Mouse (Mus musculus): ENCODE measurements around the gene Fxr1. TPM values are rescaled to one million over a fixed set of nuclear protein-coding genes. Genes with fewer than 3 reads are reported as not detected.
"Not testable (repeated sequence)": the region's sequence is repeated elsewhere in the genome, so short reads cannot be mapped to it uniquely, and the experiment has no call there.

Fxr1 gene
- 81.1 and 81.2 TPM in 2 replicates for polyA plus RNA-seq (2014; fragmentation: Nextera tagmentation; extraction: Ambion mirVana)

DNA sequence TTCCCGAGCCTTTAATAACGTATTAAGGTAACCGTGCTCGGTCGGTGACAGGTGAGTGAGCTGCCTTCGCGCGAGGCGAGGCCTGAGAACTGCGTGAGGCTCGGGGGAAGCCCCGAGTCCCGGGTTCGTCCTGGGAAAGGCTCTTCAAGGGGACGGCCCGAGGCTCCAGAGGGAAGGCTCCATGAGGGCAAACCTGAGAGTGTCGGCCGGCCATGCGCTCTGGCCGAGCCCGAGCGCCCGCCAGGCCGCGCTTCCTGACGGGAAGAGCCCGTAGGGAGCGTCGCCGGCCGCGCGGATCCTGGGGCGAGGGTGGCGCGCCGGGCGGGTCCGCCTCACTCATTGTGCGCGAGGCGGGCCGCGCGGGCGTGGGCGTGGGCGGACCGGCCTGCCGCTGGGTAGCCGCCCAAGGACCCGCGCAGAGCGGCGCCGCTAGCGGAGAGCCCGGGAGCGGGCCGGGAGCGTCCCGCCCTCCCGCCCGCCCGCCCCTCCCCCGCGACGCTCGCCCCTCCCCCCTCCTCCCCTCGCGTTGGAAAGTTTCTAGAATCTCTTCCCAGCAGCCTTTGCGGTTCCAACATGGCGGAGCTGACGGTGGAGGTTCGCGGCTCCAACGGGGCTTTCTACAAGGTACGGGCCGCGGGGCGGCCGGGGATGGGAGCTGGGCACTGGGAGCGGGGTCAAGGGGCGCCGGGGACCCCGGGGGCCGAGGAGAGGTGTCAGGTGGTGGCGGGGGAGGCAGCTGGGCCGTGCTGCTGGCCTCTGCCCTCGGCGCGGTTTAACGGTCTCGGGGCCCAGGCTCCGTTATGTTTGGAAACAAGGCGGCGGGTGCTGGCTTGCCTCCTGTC is at the start of gene Fxr1:
Gene Fxr1 (plus strand): TSS at position 404 of the 842 bp plus-strand sequence.
- Histone ChIP-seq H3K9ac (ENCODE audit: low read length) (peak within 1 kb of the TSS; percentile 99), H3K27me3 (ENCODE audit: control insufficient read depth, insufficient read depth, low read length) (no peaks in the 10 kb centered on the region), H3K4me2 (ENCODE audit: low read depth) (peak within 1 kb of the TSS; percentile 55), H3K4me3 (ENCODE audit: low read depth, low read length) (peak within 1 kb of the TSS; percentile 97), H3K36me3 (ENCODE audit: control insufficient read depth, insufficient read depth, low read length) (no peaks in the 10 kb centered on the region), H3K9me3 (ENCODE audit: control insufficient read depth, low read length) (no peaks in the 10 kb centered on the region), H3K4me1 (ENCODE audit: control insufficient read depth, insufficient read depth, low read length) (no peaks in the 10 kb centered on the region; the same call in 1 of the 2 replicates), H3K27ac (ENCODE audit: low read depth, low read length) (peak within 1 kb of the TSS; percentile 94)
- ATAC-seq (ENCODE audit: insufficient read depth, low FRiP score, low TSS enrichment) (peak; percentile 93), DNase-seq (ENCODE audit: low spot score) (peak; percentile 84)
- WGBS = under 1% methylated on average over 65 of the region's 97 CpGs

DNA sequence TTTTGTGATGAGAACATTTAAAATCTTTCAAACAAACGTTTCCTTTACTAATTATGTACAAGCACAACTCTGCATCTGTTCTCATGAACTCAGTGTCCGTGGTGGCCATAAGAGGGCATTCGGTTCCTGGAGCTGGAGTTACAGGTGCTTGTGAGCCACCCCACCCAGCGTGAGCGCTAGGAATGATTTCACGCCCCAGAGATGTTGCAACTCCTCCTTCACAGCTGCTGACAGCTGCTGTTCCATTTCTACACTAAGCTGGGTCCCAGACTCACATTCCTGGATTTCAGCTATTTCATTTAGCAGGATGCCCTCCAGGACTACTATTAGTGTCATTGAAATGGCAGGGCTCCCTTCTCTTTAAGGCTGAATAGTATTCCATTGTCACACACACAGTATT is 40.3 kb upstream of the Fxr1 start:
- ATAC-seq (ENCODE audit: insufficient read depth, low FRiP score, low TSS enrichment) (no peak), DNase-seq (ENCODE audit: low spot score) (no peak)
- Histone ChIP-seq H3K9me3 (ENCODE audit: control insufficient read depth, low read length) (no peaks in the 10 kb centered on the region), H3K4me3 (ENCODE audit: low read depth, low read length) (no peak overlapping the region), H3K27me3 (ENCODE audit: control insufficient read depth, insufficient read depth, low read length) (no peaks in the 10 kb centered on the region), H3K9ac (ENCODE audit: low read length) (no peak overlapping the region), H3K4me2 (ENCODE audit: low read depth) (no peak overlapping the region), H3K4me1 (ENCODE audit: control insufficient read depth, insufficient read depth, low read length) (no peaks in the 10 kb centered on the region), H3K36me3 (ENCODE audit: control insufficient read depth, insufficient read depth, low read length) (no peaks in the 10 kb centered on the region), H3K27ac (ENCODE audit: low read depth, low read length) (no peak overlapping the region)
- WGBS = 69% methylated on average over 6 of the region's 6 CpGs

DNA sequence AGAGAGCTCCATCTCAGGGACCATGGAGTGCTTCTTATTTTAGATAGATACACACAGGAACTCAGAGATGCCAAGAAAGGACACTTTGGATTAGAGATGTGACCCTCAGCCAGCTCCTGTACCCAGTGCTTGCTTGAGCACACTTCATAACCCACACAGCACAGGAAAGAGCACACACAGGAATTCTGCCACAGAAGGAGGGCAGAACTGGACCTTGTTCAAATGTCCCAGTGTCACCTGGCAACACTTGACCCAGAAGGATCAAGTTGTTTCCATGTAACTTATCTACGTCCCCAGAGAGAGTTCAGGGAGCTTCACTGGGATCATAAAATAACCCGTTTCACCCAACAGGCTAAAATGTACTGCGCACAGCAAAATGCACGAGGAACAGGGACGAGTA is 37.0 kb upstream of the Fxr1 start:
- ATAC-seq (ENCODE audit: insufficient read depth, low FRiP score, low TSS enrichment) = no peak
- Histone ChIP-seq H3K4me1 (ENCODE audit: control insufficient read depth, insufficient read depth, low read length) (no peaks in the 10 kb centered on the region), H3K4me3 (ENCODE audit: low read depth, low read length) (no peak overlapping the region), H3K27me3 (ENCODE audit: control insufficient read depth, insufficient read depth, low read length) (no peaks in the 10 kb centered on the region), H3K9ac (ENCODE audit: low read length) (no peak overlapping the region), H3K36me3 (ENCODE audit: control insufficient read depth, insufficient read depth, low read length) (no peaks in the 10 kb centered on the region), H3K9me3 (ENCODE audit: control insufficient read depth, low read length) (no peaks in the 10 kb centered on the region), H3K27ac (ENCODE audit: low read depth, low read length) (no peak overlapping the region), H3K4me2 (ENCODE audit: low read depth) (no peak overlapping the region)
- 90% methylated on average over 5 of the region's 5 CpGs for WGBS
- no peak for DNase-seq (ENCODE audit: low spot score)

DNA sequence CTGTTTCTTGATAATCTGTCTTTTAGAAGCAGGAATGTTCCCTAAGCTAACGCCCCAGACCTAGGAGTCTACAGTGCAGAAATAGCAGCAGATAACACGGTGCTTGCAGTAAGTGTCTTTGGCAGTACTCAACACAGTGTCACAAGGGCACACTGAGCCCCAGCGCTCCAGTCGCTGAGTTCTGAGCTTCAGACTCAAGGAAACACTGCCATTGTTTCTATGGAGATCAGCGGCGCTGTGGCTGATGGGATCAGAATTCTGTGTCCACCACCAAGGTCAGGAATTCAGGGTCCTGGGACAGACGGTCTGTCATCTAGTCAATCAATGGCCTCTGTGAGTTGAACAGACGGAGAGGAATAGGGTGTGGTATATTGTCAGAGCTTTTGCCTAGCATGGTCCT is 30.4 kb upstream of the Fxr1 start:
- Histone ChIP-seq H3K36me3 (ENCODE audit: control insufficient read depth, insufficient read depth, low read length) (no peaks in the 10 kb centered on the region), H3K4me3 (ENCODE audit: low read depth, low read length) (no peak overlapping the region), H3K27ac (ENCODE audit: low read depth, low read length) (no peak overlapping the region), H3K4me2 (ENCODE audit: low read depth) (no peak overlapping the region), H3K9me3 (ENCODE audit: control insufficient read depth, low read length) (no peaks in the 10 kb centered on the region), H3K4me1 (ENCODE audit: control insufficient read depth, insufficient read depth, low read length) (no peaks in the 10 kb centered on the region), H3K9ac (ENCODE audit: low read length) (no peak overlapping the region), H3K27me3 (ENCODE audit: control insufficient read depth, insufficient read depth, low read length) (no peaks in the 10 kb centered on the region)
- ATAC-seq (ENCODE audit: insufficient read depth, low FRiP score, low TSS enrichment) (no peak), DNase-seq (ENCODE audit: low spot score) (no peak)
- 78% methylated on average over 8 of the region's 8 CpGs for WGBS

DNA sequence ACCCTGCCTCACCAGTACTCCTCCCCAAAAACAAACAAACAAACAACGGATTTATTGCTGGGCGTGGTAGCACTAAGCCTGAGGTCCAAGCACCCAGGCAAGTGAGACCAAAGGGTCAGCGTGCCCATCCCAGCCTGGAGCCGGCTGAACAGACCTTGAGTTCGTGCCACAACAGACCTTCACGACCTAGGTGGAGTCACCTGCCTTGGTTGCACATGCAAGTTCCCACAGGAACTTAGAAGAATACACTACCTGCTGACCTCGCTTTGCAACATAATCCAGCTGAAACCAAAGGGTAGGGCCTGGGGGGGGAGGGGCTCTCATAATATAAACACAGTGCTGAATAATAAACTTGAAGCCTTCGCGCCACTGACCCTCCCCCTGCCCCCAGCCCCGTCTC is 29.3 kb upstream of the Fxr1 start:
- Histone ChIP-seq H3K4me1 (ENCODE audit: control insufficient read depth, insufficient read depth, low read length) (no peaks in the 10 kb centered on the region), H3K27ac (ENCODE audit: low read depth, low read length) (no peak overlapping the region), H3K4me3 (ENCODE audit: low read depth, low read length) (no peak overlapping the region), H3K9me3 (ENCODE audit: control insufficient read depth, low read length) (no peaks in the 10 kb centered on the region), H3K27me3 (ENCODE audit: control insufficient read depth, insufficient read depth, low read length) (no peaks in the 10 kb centered on the region), H3K4me2 (ENCODE audit: low read depth) (no peak overlapping the region), H3K9ac (ENCODE audit: low read length) (no peak overlapping the region), H3K36me3 (ENCODE audit: control insufficient read depth, insufficient read depth, low read length) (no peaks in the 10 kb centered on the region)
- 75% methylated on average over 10 of the region's 10 CpGs for WGBS
- DNase-seq (ENCODE audit: low spot score) (no peak), ATAC-seq (ENCODE audit: insufficient read depth, low FRiP score, low TSS enrichment) (no peak)

DNA sequence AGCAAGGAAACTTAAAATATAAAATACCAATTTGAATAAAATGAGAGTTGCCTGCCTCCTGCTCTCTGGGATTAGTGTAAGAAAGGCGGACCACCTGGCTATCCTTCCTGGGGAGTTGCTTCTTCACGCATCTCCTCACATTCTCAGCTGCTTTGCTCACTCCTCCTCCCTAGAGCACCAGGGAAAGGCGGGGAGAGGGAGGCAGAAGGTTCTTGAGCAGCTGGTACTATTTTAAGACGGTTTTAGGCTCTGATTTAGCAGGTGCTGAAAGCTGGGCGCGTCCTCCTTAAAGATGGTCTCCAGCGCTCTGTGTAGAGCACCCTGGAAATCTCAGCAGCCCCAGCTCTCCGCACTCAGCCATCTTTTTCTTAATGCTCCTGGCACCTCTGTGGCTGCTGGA is 28.8 kb upstream of the Fxr1 start:
- H3K4me3 ChIP-seq (ENCODE audit: low read depth, low read length) = no peak overlapping the region
- H3K9me3 ChIP-seq (ENCODE audit: control insufficient read depth, low read length) = no peaks in the 10 kb centered on the region
- DNase-seq (ENCODE audit: low spot score) (no peak), ATAC-seq (ENCODE audit: insufficient read depth, low FRiP score, low TSS enrichment) (no peak)
- H3K27me3 ChIP-seq (ENCODE audit: control insufficient read depth, insufficient read depth, low read length) = no peaks in the 10 kb centered on the region
- H3K27ac ChIP-seq (ENCODE audit: low read depth, low read length) = no peak overlapping the region
- H3K4me1 ChIP-seq (ENCODE audit: control insufficient read depth, insufficient read depth, low read length) = no peaks in the 10 kb centered on the region
- H3K36me3 ChIP-seq (ENCODE audit: control insufficient read depth, insufficient read depth, low read length) = no peaks in the 10 kb centered on the region
- H3K4me2 ChIP-seq (ENCODE audit: low read depth) = no peak overlapping the region
- WGBS = 79% methylated on average over 8 of the region's 8 CpGs
- no peak overlapping the region for H3K9ac ChIP-seq (ENCODE audit: low read length)

DNA sequence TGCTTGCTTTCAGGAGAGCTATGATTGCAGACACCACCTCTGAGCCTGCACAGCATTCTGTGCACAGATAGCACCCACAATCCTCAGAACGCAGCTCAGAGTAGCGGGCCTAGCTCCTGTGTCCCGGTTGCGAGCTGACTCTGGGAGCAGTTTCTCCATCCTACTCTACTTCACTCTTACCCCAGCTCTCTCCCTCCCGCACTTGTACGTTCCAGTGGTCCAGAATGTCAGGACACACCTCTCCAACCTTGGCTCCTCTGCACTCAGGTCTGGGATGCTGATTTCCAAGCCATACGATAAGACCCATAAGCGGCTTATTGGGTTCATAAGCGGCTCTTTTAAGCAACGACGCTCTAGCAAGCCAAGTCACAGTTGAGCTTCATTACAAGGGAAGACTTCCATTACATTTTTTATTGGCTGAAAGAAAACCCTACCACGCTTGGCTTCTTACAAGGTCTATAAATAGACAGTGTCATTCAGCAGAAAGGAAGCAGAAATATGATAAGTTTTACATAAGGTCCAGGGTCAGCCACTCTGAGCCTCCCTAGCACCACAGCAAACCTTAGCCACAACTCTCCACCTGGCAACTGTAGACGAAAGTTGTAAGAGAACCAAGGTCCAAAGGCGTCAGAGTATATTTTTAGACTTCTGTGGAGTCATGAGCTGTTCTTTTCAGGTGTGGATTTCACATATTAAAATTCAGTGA is 26.2 kb upstream of the Fxr1 start:
- H3K4me2 ChIP-seq (ENCODE audit: low read depth) = no peak overlapping the region
- H3K4me3 ChIP-seq (ENCODE audit: low read depth, low read length) = no peak overlapping the region
- DNase-seq (ENCODE audit: low spot score) (no peak), ATAC-seq (ENCODE audit: insufficient read depth, low FRiP score, low TSS enrichment) (no peak)
- H3K4me1 ChIP-seq (ENCODE audit: control insufficient read depth, insufficient read depth, low read length) = no peaks in the 10 kb centered on the region
- 89% methylated on average over 14 of the region's 14 CpGs for WGBS
- H3K27ac ChIP-seq (ENCODE audit: low read depth, low read length) = no peak overlapping the region
- no peak overlapping the region for H3K9ac ChIP-seq (ENCODE audit: low read length)
- no peaks in the 10 kb centered on the region for H3K36me3 ChIP-seq (ENCODE audit: control insufficient read depth, insufficient read depth, low read length)
- no peaks in the 10 kb centered on the region for H3K27me3 ChIP-seq (ENCODE audit: control insufficient read depth, insufficient read depth, low read length)
- H3K9me3 ChIP-seq (ENCODE audit: control insufficient read depth, low read length) = no peaks in the 10 kb centered on the region

DNA sequence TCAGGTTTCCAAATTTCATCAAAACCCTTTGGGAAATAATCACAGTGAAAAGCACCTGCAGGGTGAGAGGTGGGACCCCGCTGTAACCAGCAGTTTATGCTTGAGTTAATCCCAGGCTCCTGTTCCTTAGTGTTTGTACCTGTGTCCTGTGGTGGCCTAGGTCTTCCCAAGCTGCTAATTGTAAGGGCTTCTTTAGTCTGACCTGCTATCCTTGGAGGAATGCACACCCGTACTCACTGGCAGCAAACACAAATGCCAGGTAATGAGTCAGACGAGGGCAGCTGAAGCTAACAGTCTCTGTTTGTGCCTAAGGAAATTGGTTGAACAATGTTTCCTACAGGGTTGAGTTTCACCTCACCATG is 25.6 kb upstream of the Fxr1 start:
- 83% methylated on average over 3 of the region's 3 CpGs for WGBS
- H3K27ac ChIP-seq (ENCODE audit: low read depth, low read length) = no peak overlapping the region
- H3K36me3 ChIP-seq (ENCODE audit: control insufficient read depth, insufficient read depth, low read length) = no peaks in the 10 kb centered on the region
- no peaks in the 10 kb centered on the region for H3K9me3 ChIP-seq (ENCODE audit: control insufficient read depth, low read length)
- H3K4me3 ChIP-seq (ENCODE audit: low read depth, low read length) = no peak overlapping the region
- no peaks in the 10 kb centered on the region for H3K27me3 ChIP-seq (ENCODE audit: control insufficient read depth, insufficient read depth, low read length)
- no peak overlapping the region for H3K4me2 ChIP-seq (ENCODE audit: low read depth)
- ATAC-seq (ENCODE audit: insufficient read depth, low FRiP score, low TSS enrichment) (no peak), DNase-seq (ENCODE audit: low spot score) (no peak)
- H3K4me1 ChIP-seq (ENCODE audit: control insufficient read depth, insufficient read depth, low read length) = no peaks in the 10 kb centered on the region
- H3K9ac ChIP-seq (ENCODE audit: low read length) = no peak overlapping the region

DNA sequence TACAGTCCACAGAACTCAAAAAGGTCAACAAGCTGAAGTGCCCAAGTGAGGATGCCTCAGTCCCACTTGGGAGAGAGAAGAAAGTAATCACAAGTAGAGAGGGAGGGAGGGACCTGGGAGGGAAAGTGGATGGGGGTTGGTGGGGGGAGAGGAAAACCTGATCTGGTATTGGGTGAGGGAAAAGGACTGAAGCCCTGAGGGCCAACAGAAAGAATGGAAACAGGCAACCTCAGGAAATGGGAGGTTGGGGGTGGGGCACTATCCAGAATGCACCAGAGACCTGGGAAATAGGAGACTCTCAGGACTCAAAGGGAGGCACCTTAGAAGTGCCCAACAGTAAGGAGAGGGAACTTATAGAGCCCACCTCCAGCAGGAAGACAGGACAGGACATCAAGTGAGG is 18.1 kb upstream of the Fxr1 start:
- not testable (repeated sequence) for DNase-seq (ENCODE audit: low spot score); H3K4me2 ChIP-seq (ENCODE audit: low read depth); H3K27ac ChIP-seq (ENCODE audit: low read depth, low read length); H3K4me3 ChIP-seq (ENCODE audit: low read depth, low read length); H3K9ac ChIP-seq (ENCODE audit: low read length); ATAC-seq (ENCODE audit: insufficient read depth, low FRiP score, low TSS enrichment); H3K9me3 ChIP-seq (ENCODE audit: control insufficient read depth, low read length); H3K36me3 ChIP-seq (ENCODE audit: control insufficient read depth, insufficient read depth, low read length); H3K4me1 ChIP-seq (ENCODE audit: control insufficient read depth, insufficient read depth, low read length); H3K27me3 ChIP-seq (ENCODE audit: control insufficient read depth, insufficient read depth, low read length)

Data from neural tube, embryonic 11.5 days (tissue).